Mouse (Mus musculus): ENCODE results near the gene Pip4k2c. TPM values are rescaled to one million over a fixed set of nuclear protein-coding genes. Genes with fewer than 3 reads are reported as not detected.
A peak's percentile ranks its signal among the peaks of the same experiment; 100 is the strongest.

Gene Pip4k2c
- total and polyA plus RNA-seq, 2 experiments from 2014 or later, result 23.7 to 25.0 TPM

GRCm38 (mm10) chr10:127150471-127150872 lies 60.9 kb downstream of the Pip4k2c start:
- Histone ChIP-seq H3K9ac (replicated peaks; ENCODE audit: low read depth, low read length) (no peak overlapping the region), H3K4me1 (ENCODE audit: control insufficient read depth, insufficient read depth) (0 out of 2 replicates have a peak, but pooled peaks cover 4% of the 10 kb centered on the region), H3K4me3 (ENCODE audit: low read depth, low read length) (no peak overlapping the region), H3K36me3 (replicated peaks; ENCODE audit: control insufficient read depth, insufficient read depth, low read length) (no peaks in the 10 kb centered on the region), H3K9me3 (replicated peaks; ENCODE audit: control insufficient read depth, low read length) (no peaks in the 10 kb centered on the region), H3K27me3 (ENCODE audit: control insufficient read depth, insufficient read depth, low read length) (no peaks in the 10 kb centered on the region), H3K4me2 (ENCODE audit: low read depth, low read length) (no peak overlapping the region), H3K27ac (ENCODE audit: low read depth) (no peak overlapping the region)
- no peak for TF ChIP-seq CTCF (IDR thresholded peaks at IDR 0.05; ENCODE audit: low read depth)
- no peak for TF ChIP-seq EP300 (IDR thresholded peaks at IDR 0.05; ENCODE audit: low read depth)
- no peak for DNase-seq (ENCODE audit: low spot score)
- no peak for ATAC-seq (ENCODE audit: insufficient read depth, low read depth)
- WGBS, result 79% methylated on average over 4 of the region's 4 CpGs

- Histone ChIP-seq H3K4me3 (ENCODE audit: low read depth, low read length) (no peak overlapping the region), H3K4me1 (ENCODE audit: control insufficient read depth, insufficient read depth) (0 out of 2 replicates have a peak, but pooled peaks cover 4% of the 10 kb centered on the region), H3K27ac (ENCODE audit: low read depth) (no peak overlapping the region), H3K9me3 (replicated peaks; ENCODE audit: control insufficient read depth, low read length) (no peaks in the 10 kb centered on the region), H3K9ac (replicated peaks; ENCODE audit: low read depth, low read length) (no peak overlapping the region), H3K4me2 (ENCODE audit: low read depth, low read length) (no peak overlapping the region), H3K36me3 (replicated peaks; ENCODE audit: control insufficient read depth, insufficient read depth, low read length) (no peaks in the 10 kb centered on the region), H3K27me3 (ENCODE audit: control insufficient read depth, insufficient read depth, low read length) (no peaks in the 10 kb centered on the region)
- TF ChIP-seq EP300 (IDR thresholded peaks at IDR 0.05; ENCODE audit: low read depth) (0 out of 2 replicates have a peak, but pooled peaks have one; percentile 37), CTCF (IDR thresholded peaks at IDR 0.05; ENCODE audit: low read depth) (no peak)
- DNase-seq (ENCODE audit: low spot score) (peak; percentile 64), ATAC-seq (ENCODE audit: insufficient read depth, low read depth) (peak; percentile 60; the same call in 1 of the 2 replicates)
- 57% methylated on average over 6 of the region's 6 CpGs for WGBS
These were observed 64.2 kb downstream of the Pip4k2c start for GRCm38 (mm10) chr10:127147135-127147534.

Other genes starting within 250 kb of the Pip4k2c start
- gene Ctdsp2, start 232.9 kb downstream of the Pip4k2c start, total RNA-seq (2014; rRNA removed; ENCODE audit: low replicate concordance), result 137 and 155 TPM in 2 replicates
- gene Ctdsp2, start 232.9 kb downstream of the Pip4k2c start, polyA plus RNA-seq (2015; fragmentation: Nextera tagmentation; extraction: Ambion mirVana), result 26.4 and 27.4 TPM in 2 replicates
- 0.04 and 1.9 TPM in 2 replicates for gene Avil, start 210.9 kb downstream of the Pip4k2c start, total RNA-seq (2014; rRNA removed; ENCODE audit: low replicate concordance)
- 0.07 and 0.11 TPM in 2 replicates for gene Avil, start 210.9 kb downstream of the Pip4k2c start, polyA plus RNA-seq (2015; fragmentation: Nextera tagmentation; extraction: Ambion mirVana)
- 81.3 and 82.5 TPM in 2 replicates for gene Tsfm, start 180.7 kb downstream of the Pip4k2c start, total RNA-seq (2014; rRNA removed; ENCODE audit: low replicate concordance)
- gene Tsfm, start 180.7 kb downstream of the Pip4k2c start, polyA plus RNA-seq (2015; fragmentation: Nextera tagmentation; extraction: Ambion mirVana), result 94.6 and 96.8 TPM in 2 replicates
- gene Mettl1, start 170.2 kb downstream of the Pip4k2c start, total RNA-seq (2014; rRNA removed; ENCODE audit: low replicate concordance), result 9.2 and 16.2 TPM in 2 replicates
- gene Mettl1, start 170.2 kb downstream of the Pip4k2c start, polyA plus RNA-seq (2015; fragmentation: Nextera tagmentation; extraction: Ambion mirVana), result 19.6 and 20.6 TPM in 2 replicates
- not detected in 2 replicates for gene Eef1akmt3, start 170.1 kb downstream of the Pip4k2c start, total RNA-seq (2014; rRNA removed; ENCODE audit: low replicate concordance)
- 0.04 and 0.18 TPM in 2 replicates for gene Eef1akmt3, start 170.1 kb downstream of the Pip4k2c start, polyA plus RNA-seq (2015; fragmentation: Nextera tagmentation; extraction: Ambion mirVana)
- not detected in 2 replicates for gene Cyp27b1, start 163.3 kb downstream of the Pip4k2c start, total RNA-seq (2014; rRNA removed; ENCODE audit: low replicate concordance)
- gene Cyp27b1, start 163.3 kb downstream of the Pip4k2c start, polyA plus RNA-seq (2015; fragmentation: Nextera tagmentation; extraction: Ambion mirVana), result 0.04 and 0.08 TPM in 2 replicates
- 0.65 and 1.0 TPM in 2 replicates for gene March9, start 151.4 kb downstream of the Pip4k2c start, total RNA-seq (2014; rRNA removed; ENCODE audit: low replicate concordance)
- 0.14 TPM in 2 replicates for gene March9, start 151.4 kb downstream of the Pip4k2c start, polyA plus RNA-seq (2015; fragmentation: Nextera tagmentation; extraction: Ambion mirVana)
- 457 and 539 TPM in 2 replicates for gene Cdk4, start 148.1 kb downstream of the Pip4k2c start, total RNA-seq (2014; rRNA removed; ENCODE audit: low replicate concordance)
- gene Cdk4, start 148.1 kb downstream of the Pip4k2c start, polyA plus RNA-seq (2015; fragmentation: Nextera tagmentation; extraction: Ambion mirVana), result 382 and 392 TPM in 2 replicates
- gene Tspan31, start 141.3 kb downstream of the Pip4k2c start, total RNA-seq (2014; rRNA removed; ENCODE audit: low replicate concordance), result 104 and 117 TPM in 2 replicates
- gene Tspan31, start 141.3 kb downstream of the Pip4k2c start, polyA plus RNA-seq (2015; fragmentation: Nextera tagmentation; extraction: Ambion mirVana), result 73.5 and 79.9 TPM in 2 replicates
- 1.4 and 1.7 TPM in 2 replicates for gene Agap2, start 136.3 kb downstream of the Pip4k2c start, total RNA-seq (2014; rRNA removed; ENCODE audit: low replicate concordance)
- gene Agap2, start 136.3 kb downstream of the Pip4k2c start, polyA plus RNA-seq (2015; fragmentation: Nextera tagmentation; extraction: Ambion mirVana), result 0.15 and 0.29 TPM in 2 replicates
- 39.8 and 45.2 TPM in 2 replicates for gene Os9, start 90.5 kb downstream of the Pip4k2c start, total RNA-seq (2014; rRNA removed; ENCODE audit: low replicate concordance)
- 36.0 and 40.0 TPM in 2 replicates for gene Os9, start 90.5 kb downstream of the Pip4k2c start, polyA plus RNA-seq (2015; fragmentation: Nextera tagmentation; extraction: Ambion mirVana)
- gene B4galnt1, start 46.4 kb downstream of the Pip4k2c start, total RNA-seq (2014; rRNA removed; ENCODE audit: low replicate concordance), result 2.3 and 7.7 TPM in 2 replicates
- 0.72 and 0.82 TPM in 2 replicates for gene B4galnt1, start 46.4 kb downstream of the Pip4k2c start, polyA plus RNA-seq (2015; fragmentation: Nextera tagmentation; extraction: Ambion mirVana)
- 51.0 and 61.2 TPM in 2 replicates for gene Slc26a10, start 30.9 kb downstream of the Pip4k2c start, total RNA-seq (2014; rRNA removed; ENCODE audit: low replicate concordance)
- 22.8 and 23.3 TPM in 2 replicates for gene Slc26a10, start 30.9 kb downstream of the Pip4k2c start, polyA plus RNA-seq (2015; fragmentation: Nextera tagmentation; extraction: Ambion mirVana)
- gene Arhgef25, start 21.5 kb downstream of the Pip4k2c start, total RNA-seq (2014; rRNA removed; ENCODE audit: low replicate concordance), result 20.8 and 44.2 TPM in 2 replicates
- gene Arhgef25, start 21.5 kb downstream of the Pip4k2c start, polyA plus RNA-seq (2015; fragmentation: Nextera tagmentation; extraction: Ambion mirVana), result 10.0 and 13.8 TPM in 2 replicates
- gene Dtx3, start 15.9 kb downstream of the Pip4k2c start, total RNA-seq (2014; rRNA removed; ENCODE audit: low replicate concordance), result 44.4 and 64.1 TPM in 2 replicates
- gene Dtx3, start 15.9 kb downstream of the Pip4k2c start, polyA plus RNA-seq (2015; fragmentation: Nextera tagmentation; extraction: Ambion mirVana), result 28.8 and 30.0 TPM in 2 replicates
- 0.12 and 0.27 TPM in 2 replicates for gene Kif5a, start 51.8 kb upstream of the Pip4k2c start, total RNA-seq (2014; rRNA removed; ENCODE audit: low replicate concordance)
- gene Kif5a, start 51.8 kb upstream of the Pip4k2c start, polyA plus RNA-seq (2015; fragmentation: Nextera tagmentation; extraction: Ambion mirVana), result 0.11 and 0.23 TPM in 2 replicates
- 175 and 197 TPM in 2 replicates for gene Dctn2, start 54.8 kb upstream of the Pip4k2c start, total RNA-seq (2014; rRNA removed; ENCODE audit: low replicate concordance)
- gene Dctn2, start 54.8 kb upstream of the Pip4k2c start, polyA plus RNA-seq (2015; fragmentation: Nextera tagmentation; extraction: Ambion mirVana), result 149 and 154 TPM in 2 replicates
- gene Mbd6, start 77.4 kb upstream of the Pip4k2c start, total RNA-seq (2014; rRNA removed; ENCODE audit: low replicate concordance), result 8.3 and 8.7 TPM in 2 replicates
- 6.5 and 6.9 TPM in 2 replicates for gene Mbd6, start 77.4 kb upstream of the Pip4k2c start, polyA plus RNA-seq (2015; fragmentation: Nextera tagmentation; extraction: Ambion mirVana)
- gene Mars, start 100.2 kb upstream of the Pip4k2c start, total RNA-seq (2014; rRNA removed; ENCODE audit: low replicate concordance), result 48.9 and 68.9 TPM in 2 replicates
- 62.4 and 64.6 TPM in 2 replicates for gene Mars, start 100.2 kb upstream of the Pip4k2c start, polyA plus RNA-seq (2015; fragmentation: Nextera tagmentation; extraction: Ambion mirVana)
- 0.73 and 0.97 TPM in 2 replicates for gene Arhgap9, start 110.4 kb upstream of the Pip4k2c start, total RNA-seq (2014; rRNA removed; ENCODE audit: low replicate concordance)
- gene Arhgap9, start 110.4 kb upstream of the Pip4k2c start, polyA plus RNA-seq (2015; fragmentation: Nextera tagmentation; extraction: Ambion mirVana), result 1.4 and 1.8 TPM in 2 replicates
- 1.1 TPM in 1 of 2 replicates, not detected in the other for gene Gli1, start 130.4 kb upstream of the Pip4k2c start, total RNA-seq (2014; rRNA removed; ENCODE audit: low replicate concordance)
- 0.51 and 0.59 TPM in 2 replicates for gene Gli1, start 130.4 kb upstream of the Pip4k2c start, polyA plus RNA-seq (2015; fragmentation: Nextera tagmentation; extraction: Ambion mirVana)
- gene Inhbe, start 142.8 kb upstream of the Pip4k2c start, total RNA-seq (2014; rRNA removed; ENCODE audit: low replicate concordance), result not detected in 2 replicates
- not detected in 2 replicates for gene Inhbe, start 142.8 kb upstream of the Pip4k2c start, polyA plus RNA-seq (2015; fragmentation: Nextera tagmentation; extraction: Ambion mirVana)
- not detected in 2 replicates for gene Inhbc, start 158.8 kb upstream of the Pip4k2c start, total RNA-seq (2014; rRNA removed; ENCODE audit: low replicate concordance)
- not detected in 2 replicates for gene Inhbc, start 158.8 kb upstream of the Pip4k2c start, polyA plus RNA-seq (2015; fragmentation: Nextera tagmentation; extraction: Ambion mirVana)
- 35.4 and 42.8 TPM in 2 replicates for gene R3hdm2, start 168.7 kb upstream of the Pip4k2c start, total RNA-seq (2014; rRNA removed; ENCODE audit: low replicate concordance)
- gene R3hdm2, start 168.7 kb upstream of the Pip4k2c start, polyA plus RNA-seq (2015; fragmentation: Nextera tagmentation; extraction: Ambion mirVana), result 31.5 and 32.1 TPM in 2 replicates

All from heart, postnatal 0 days (tissue).